Mouse (Mus musculus) limb, embryonic 12.5 days (tissue): ENCODE measurements around the gene Lamp3. TPM values are rescaled to one million over a fixed set of nuclear protein-coding genes. Genes with fewer than 3 reads are reported as not detected.
"Not testable (repeated sequence)": the region's sequence is repeated elsewhere in the genome, so short reads cannot be mapped to it uniquely, and the experiment has no call there.

ENCODE experiments used
- ATAC-seq: fragments of 200-750 bp; cut with Nextera tagmentation; 2 replicates; pipeline ENCODE4 v1.8.0; 2017; ENCODE audit warnings: low read depth, moderate TSS enrichment; ENCODE audit not compliant: insufficient number of reproducible peaks, insufficient read depth, low FRiP score, low TSS enrichment
- H3K27ac ChIP-seq: fragments of 300-500 bp; sonication (generic); 2 replicates; pipeline ENCODE4 v1.5.1; 2016; ENCODE audit warnings: mild to moderate bottlenecking, moderate library complexity
- H3K27me3 ChIP-seq: fragments of 300-500 bp; sonication (generic); 2 replicates; pipeline ENCODE4 v1.6.1; 2016; ENCODE audit warnings: mild to moderate bottlenecking, moderate library complexity
- H3K36me3 ChIP-seq: fragments of 300-500 bp; sonication (generic); 2 replicates; pipeline ENCODE4 v1.6.1; 2016; ENCODE audit warnings: mild to moderate bottlenecking, moderate library complexity
- H3K4me1 ChIP-seq: fragments of 300-500 bp; sonication (generic); replicated peaks from 2 replicates; pipeline ENCODE4 v1.6.1; 2016
- H3K4me2 ChIP-seq: fragments of 300-500 bp; sonication (generic); 2 replicates; pipeline ENCODE4 v1.6.1; 2016; ENCODE audit warnings: mild to moderate bottlenecking, moderate library complexity
- H3K4me3 ChIP-seq: fragments of 300-500 bp; sonication (generic); replicated peaks from 2 replicates; pipeline ENCODE4 v1.5.1; 2016; ENCODE audit warnings: mild to moderate bottlenecking
- H3K9ac ChIP-seq: fragments of 300-500 bp; sonication (generic); replicated peaks from 2 replicates; pipeline ENCODE4 v1.6.1; 2016; ENCODE audit warnings: mild to moderate bottlenecking, moderate library complexity
- H3K9me3 ChIP-seq: fragments of 300-500 bp; sonication (generic); 2 replicates; pipeline ENCODE4 v1.6.1; 2016; ENCODE audit warnings: mild to moderate bottlenecking, moderate library complexity
- WGBS: fragments of 180-500 bp; shearing (Covaris S2); methylation state at CpG from one replicate; pipeline ENCODE4 v1.1.7; 2016; 5-methylcytosine and 5-hydroxymethylcytosine counted together
- polyA plus RNA-seq: library from polyadenylated mRNA; unstranded; fragments of >200 nt; fragmentation: Nextera tagmentation; extraction: Ambion mirVana; gene quantifications from 2 replicates; pipeline ENCODE4 v1.2.1, GENCODE M21; 2016

Gene Lamp3
- 0.08 TPM in 1 of 2 replicates, not detected in the other for polyA plus RNA-seq

GRCm38 (mm10) chr16:19706216-19706615 is at the start of gene Lamp3:
Gene Lamp3 (minus strand): TSS chr16:19706375.
- Histone ChIP-seq H3K27ac (no peak within 1 kb of the TSS), H3K4me3 (no peak within 1 kb of the TSS), H3K4me2 (no peak within 1 kb of the TSS), H3K9me3 (no peaks in the 10 kb centered on the region), H3K27me3 (no peaks in the 10 kb centered on the region), H3K4me1 (no peaks in the 10 kb centered on the region), H3K9ac (no peak within 1 kb of the TSS), H3K36me3 (no peaks in the 10 kb centered on the region)
- no peak for ATAC-seq

DNA sequence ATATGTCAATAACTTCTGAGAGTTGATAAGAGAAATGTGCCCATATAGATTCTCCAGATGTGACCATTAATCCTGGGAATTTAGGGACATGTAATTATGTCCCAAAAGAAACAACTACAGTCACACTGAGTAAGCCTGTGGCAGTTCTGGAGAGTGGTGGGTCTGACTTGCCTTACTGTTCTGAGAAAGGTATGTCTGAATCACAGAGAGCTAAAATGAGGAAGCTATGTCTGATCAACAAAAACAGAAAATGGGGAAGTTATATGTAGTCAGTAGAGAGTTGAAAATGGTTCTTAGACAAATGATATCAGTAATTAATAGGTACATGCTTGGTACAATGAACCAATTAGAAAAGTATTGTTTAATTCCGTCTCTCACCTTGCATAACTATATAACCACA is 26.7 kb upstream of the Lamp3 start:
- no peak overlapping the region for H3K27ac ChIP-seq
- H3K27me3 ChIP-seq = no peaks in the 10 kb centered on the region
- WGBS = 85% methylated on average over 1 of the region's 1 CpGs
- no peak overlapping the region for H3K4me3 ChIP-seq
- ATAC-seq = no peak
- H3K9me3 ChIP-seq = no peaks in the 10 kb centered on the region
- no peak overlapping the region for H3K4me2 ChIP-seq
- no peaks in the 10 kb centered on the region for H3K36me3 ChIP-seq
- no peak overlapping the region for H3K9ac ChIP-seq
- H3K4me1 ChIP-seq = no peaks in the 10 kb centered on the region

GRCm38 (mm10) chr16:19724139-19724538 is 18.0 kb upstream of the Lamp3 start:
- WGBS = 41% methylated on average over 2 of the region's 2 CpGs
- H3K36me3 ChIP-seq, H3K4me1 ChIP-seq, H3K9me3 ChIP-seq, H3K4me3 ChIP-seq, ATAC-seq, H3K27ac ChIP-seq, H3K27me3 ChIP-seq, H3K9ac ChIP-seq, H3K4me2 ChIP-seq: not testable (repeated sequence)

DNA sequence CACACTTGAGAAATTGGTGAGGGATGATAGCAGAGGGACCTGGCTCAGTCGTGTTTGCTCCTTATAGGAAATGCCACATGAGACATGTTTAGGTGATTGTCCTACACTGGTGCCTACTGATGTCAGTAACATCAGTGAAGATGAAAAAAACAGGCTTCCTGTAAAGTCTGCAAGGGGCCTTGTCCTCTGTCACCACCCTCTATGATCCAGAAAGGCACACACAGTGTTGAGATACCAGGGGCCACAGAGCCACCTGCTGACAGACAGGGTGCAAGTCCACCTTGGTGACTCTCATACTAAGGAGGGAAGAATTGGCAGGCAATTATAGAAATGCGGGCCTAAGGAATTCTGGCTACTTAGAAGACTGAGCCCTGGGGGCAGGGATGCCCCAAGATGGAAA is 14.8 kb upstream of the Lamp3 start:
- Histone ChIP-seq H3K27me3 (no peaks in the 10 kb centered on the region), H3K9ac (no peak overlapping the region), H3K4me1 (no peaks in the 10 kb centered on the region), H3K9me3 (no peaks in the 10 kb centered on the region), H3K4me2 (no peak overlapping the region), H3K36me3 (no peaks in the 10 kb centered on the region), H3K4me3 (no peak overlapping the region), H3K27ac (no peak overlapping the region)
- WGBS = 53% methylated on average over 2 of the region's 2 CpGs
- no peak for ATAC-seq

- Histone ChIP-seq H3K4me1 (no peaks in the 10 kb centered on the region), H3K36me3 (no peaks in the 10 kb centered on the region)
- 88% methylated on average over 1 of the region's 1 CpGs for WGBS
Observed at GRCm38 (mm10) chr16:19707381-19707780, 1.2 kb upstream of the Lamp3 start.

DNA sequence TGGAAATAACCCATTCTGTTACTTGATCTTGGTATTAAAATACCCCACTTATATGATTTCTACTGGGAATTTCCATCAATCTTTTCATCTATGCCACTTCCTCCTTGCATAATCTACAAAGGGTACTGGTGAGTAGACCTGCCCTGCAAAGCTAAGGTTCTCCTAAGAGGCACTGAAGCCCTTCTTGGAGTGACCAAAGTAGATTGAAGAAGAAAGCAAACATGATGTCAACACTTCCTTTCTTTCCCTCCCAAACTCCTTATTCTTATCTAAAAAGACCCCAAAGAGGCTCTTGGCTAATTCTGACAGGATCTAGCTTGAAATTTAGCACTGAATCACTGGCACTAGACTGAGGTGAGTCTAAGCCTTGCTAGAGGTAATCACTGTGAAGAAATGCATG is 7.0 kb downstream of the Lamp3 start:
- Histone ChIP-seq H3K4me3 (no peak overlapping the region), H3K9ac (no peak overlapping the region), H3K27ac (no peak overlapping the region), H3K27me3 (no peaks in the 10 kb centered on the region), H3K4me2 (no peak overlapping the region), H3K9me3 (no peaks in the 10 kb centered on the region), H3K4me1 (no peaks in the 10 kb centered on the region), H3K36me3 (no peaks in the 10 kb centered on the region)
- no peak for ATAC-seq

More at GRCm38 (mm10) chr16:19707381-19707780, 1.2 kb upstream of the Lamp3 start:
- H3K27me3 ChIP-seq = no peaks in the 10 kb centered on the region
- no peak overlapping the region for H3K4me2 ChIP-seq
- no peak overlapping the region for H3K27ac ChIP-seq
- H3K9me3 ChIP-seq = no peaks in the 10 kb centered on the region
- H3K4me3 ChIP-seq = no peak overlapping the region
- ATAC-seq = no peak
- H3K9ac ChIP-seq = no peak overlapping the region

DNA sequence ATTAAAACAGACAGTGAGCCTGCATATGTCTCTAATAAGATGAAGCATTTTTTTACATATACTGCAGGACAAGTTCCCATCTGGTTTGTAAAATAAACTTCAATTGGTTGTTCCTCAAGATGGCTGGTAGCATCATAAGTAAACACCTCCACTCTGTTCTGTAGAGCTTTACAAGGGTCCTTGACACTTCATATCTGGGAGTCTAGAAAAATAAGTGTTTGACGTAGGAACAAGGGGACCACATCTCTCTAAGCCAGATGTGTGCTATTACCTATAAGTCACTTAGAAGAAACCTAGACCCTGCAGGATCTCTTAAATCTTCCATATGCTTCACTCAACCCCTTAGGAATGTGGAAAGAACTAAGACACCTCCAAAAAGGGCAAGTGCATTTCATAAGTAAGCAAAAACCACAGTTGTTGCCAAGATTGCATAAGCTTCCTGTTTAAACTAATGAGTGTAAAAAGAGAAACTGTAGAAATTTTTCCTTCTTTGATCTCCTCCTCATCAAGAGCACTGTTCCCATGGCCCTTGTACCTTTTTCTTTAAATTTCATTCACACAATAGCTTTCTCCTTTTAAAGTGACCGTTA is 35.3 kb downstream of the Lamp3 start:
- no peak for ATAC-seq
- WGBS = 74% methylated on average over 2 of the region's 2 CpGs

GRCm38 (mm10) chr16:19666312-19666711 is 39.9 kb downstream of the Lamp3 start:
- Histone ChIP-seq H3K36me3 (no peaks in the 10 kb centered on the region), H3K4me3 (no peak overlapping the region), H3K27ac (no peak overlapping the region), H3K27me3 (no peaks in the 10 kb centered on the region), H3K4me1 (no peaks in the 10 kb centered on the region), H3K4me2 (no peak overlapping the region), H3K9me3 (no peaks in the 10 kb centered on the region), H3K9ac (no peak overlapping the region)
- ATAC-seq = no peak
- WGBS = 65% methylated on average over 1 of the region's 1 CpGs

More for the DNA sequence above, 35.3 kb downstream of the Lamp3 start:
- Histone ChIP-seq H3K9ac (no peak overlapping the region), H3K27me3 (no peaks in the 10 kb centered on the region), H3K4me3 (no peak overlapping the region), H3K36me3 (no peaks in the 10 kb centered on the region), H3K4me1 (no peaks in the 10 kb centered on the region), H3K4me2 (no peak overlapping the region), H3K27ac (no peak overlapping the region), H3K9me3 (no peaks in the 10 kb centered on the region)

DNA sequence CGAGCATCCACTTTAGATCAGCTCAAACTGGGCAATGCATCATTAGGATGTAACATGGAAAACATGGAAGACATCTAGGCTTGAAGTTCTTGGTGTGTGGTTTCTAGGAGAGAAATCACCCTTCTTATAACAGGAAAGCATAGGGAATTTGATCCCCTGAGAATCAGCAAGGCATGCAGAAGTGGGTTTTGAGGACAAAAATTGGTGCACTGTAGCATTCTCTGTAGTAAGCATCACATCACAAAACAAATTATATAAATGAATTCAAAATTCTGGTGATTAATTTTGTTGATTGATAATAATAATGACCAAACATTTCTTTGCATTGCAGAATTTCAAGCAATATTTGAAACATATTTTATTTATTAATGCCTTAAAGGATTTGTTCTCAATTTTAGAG is 76.4 kb downstream of the Lamp3 start, which contains the start of gene Olfr171:
Olfr171 (minus strand) TSS at position 101 of the 400 bp plus-strand sequence.
- no peak within 1 kb of the TSS for H3K27ac ChIP-seq
- H3K4me1 ChIP-seq = no peaks in the 10 kb centered on the region
- H3K9ac ChIP-seq = no peak within 1 kb of the TSS
- no peaks in the 10 kb centered on the region; the same call in none of the 2 replicates for H3K9me3 ChIP-seq
- H3K36me3 ChIP-seq = no peaks in the 10 kb centered on the region
- no peaks in the 10 kb centered on the region for H3K27me3 ChIP-seq
- ATAC-seq = no peak
- no peak within 1 kb of the TSS for H3K4me3 ChIP-seq
- WGBS = 84% methylated on average over 1 of the region's 1 CpGs
- H3K4me2 ChIP-seq = no peak within 1 kb of the TSS

GRCm38 (mm10) chr16:19611782-19612181 is 94.4 kb downstream of the Lamp3 start, which contains the start of gene Olfr170:
Gene Olfr170 (minus strand): TSS chr16:19611882.
- 91% methylated on average over 2 of the region's 2 CpGs for WGBS
- not testable (repeated sequence) for H3K27me3 ChIP-seq, H3K4me1 ChIP-seq, H3K9ac ChIP-seq, H3K4me2 ChIP-seq, H3K4me3 ChIP-seq, H3K36me3 ChIP-seq, ATAC-seq, H3K9me3 ChIP-seq, H3K27ac ChIP-seq
